Mouse (Mus musculus) midbrain, embryonic 11.5 days (tissue): ENCODE results near the gene Sort1. TPM values are rescaled to one million over a fixed set of nuclear protein-coding genes. Genes with fewer than 3 reads are reported as not detected.

Experiments
- ATAC-seq: fragments of 200-750 bp; cut with Nextera tagmentation; 2 replicates; pipeline ENCODE4 v1.8.0; 2017; ENCODE audit warnings: moderate TSS enrichment, moderate library complexity; ENCODE audit not compliant: low FRiP score
- DNase-seq: peaks from one replicate; pipeline ENCODE4 v3.0.0; 2015; ENCODE audit warnings: low spot score; ENCODE audit errors: missing footprints
- H3K27ac ChIP-seq: fragments of 300-500 bp; sonication (generic); 2 replicates; pipeline ENCODE4 v1.5.1; 2014; ENCODE audit warnings: low read depth, low read length
- H3K27me3 ChIP-seq: fragments of 300-500 bp; sonication (generic); 2 replicates; pipeline ENCODE4 v1.6.1; 2014; ENCODE audit warnings: mild to moderate bottlenecking, low read length, moderate library complexity, mixed read lengths; ENCODE audit not compliant: control insufficient read depth, insufficient read depth
- H3K36me3 ChIP-seq: fragments of 300-500 bp; sonication (generic); 2 replicates; pipeline ENCODE4 v1.6.1; 2014; ENCODE audit warnings: mild to moderate bottlenecking, low read length, moderate library complexity, mixed read lengths; ENCODE audit not compliant: control insufficient read depth, insufficient read depth
- H3K4me1 ChIP-seq: fragments of 300-500 bp; sonication (generic); 2 replicates; pipeline ENCODE4 v1.6.1; 2014; ENCODE audit warnings: low read length; ENCODE audit not compliant: control insufficient read depth, insufficient read depth
- H3K4me2 ChIP-seq: fragments of 300-500 bp; sonication (generic); 2 replicates; pipeline ENCODE4 v1.6.1; 2014; ENCODE audit warnings: mild to moderate bottlenecking, moderate library complexity
- H3K4me3 ChIP-seq: fragments of 300-500 bp; sonication (generic); 2 replicates; pipeline ENCODE4 v1.5.1; 2014; ENCODE audit warnings: low read depth, low read length
- H3K9ac ChIP-seq: fragments of 300-500 bp; sonication (generic); 2 replicates; pipeline ENCODE4 v1.6.1; 2014; ENCODE audit warnings: low read length
- H3K9me3 ChIP-seq: fragments of 300-500 bp; sonication (generic); 2 replicates; pipeline ENCODE4 v1.6.1; 2016; ENCODE audit warnings: low read length; ENCODE audit not compliant: control insufficient read depth
- WGBS: fragments of 180-500 bp; shearing (Covaris S2); extraction: QIAGEN DNeasy Blood & Tissue Kit; methylation state at CpG from one replicate; pipeline ENCODE4 v1.1.7; 2014; 5-methylcytosine and 5-hydroxymethylcytosine counted together
- polyA plus RNA-seq: library from polyadenylated mRNA; unstranded; fragments of >200 nt; fragmentation: Nextera tagmentation; extraction: Ambion mirVana; gene quantifications from 2 replicates; pipeline ENCODE4 v1.2.1, GENCODE M21; 2014

The Sort1 gene
- polyA plus RNA-seq, 1 experiment from 2014 or later = 27.0 TPM

DNA sequence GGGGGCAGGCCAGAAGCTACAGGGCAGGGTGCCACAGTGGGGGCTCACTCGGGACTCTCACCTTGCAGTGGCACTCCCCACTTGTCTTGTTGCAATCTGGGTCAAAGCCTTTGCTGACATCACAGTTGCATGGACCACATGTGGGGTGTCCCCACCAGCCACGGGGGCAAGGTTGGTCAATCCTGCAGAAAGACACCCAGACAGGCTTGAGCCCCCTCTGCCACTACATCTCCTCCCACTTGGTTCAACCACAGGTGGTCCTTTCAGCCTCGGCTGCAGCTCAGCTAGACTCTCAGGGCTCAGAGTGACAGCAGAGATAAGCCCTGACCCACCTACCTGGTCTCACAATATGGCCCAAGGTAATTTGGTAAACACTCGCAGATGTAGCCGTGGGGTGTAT is 116.6 kb downstream of the Sort1 start:
- no peak overlapping the region for H3K4me3 ChIP-seq
- H3K27me3 ChIP-seq = no peaks in the 10 kb centered on the region
- H3K9ac ChIP-seq = no peak overlapping the region
- H3K4me2 ChIP-seq = no peak overlapping the region
- ATAC-seq = no peak
- H3K9me3 ChIP-seq = no peaks in the 10 kb centered on the region
- H3K27ac ChIP-seq = no peak overlapping the region
- WGBS = 81% methylated on average over 5 of the region's 5 CpGs
- no peak for DNase-seq
- H3K4me1 ChIP-seq = peaks cover 11% of the 10 kb centered on the region
- H3K36me3 ChIP-seq = peaks cover 62% of the 10 kb centered on the region

DNA sequence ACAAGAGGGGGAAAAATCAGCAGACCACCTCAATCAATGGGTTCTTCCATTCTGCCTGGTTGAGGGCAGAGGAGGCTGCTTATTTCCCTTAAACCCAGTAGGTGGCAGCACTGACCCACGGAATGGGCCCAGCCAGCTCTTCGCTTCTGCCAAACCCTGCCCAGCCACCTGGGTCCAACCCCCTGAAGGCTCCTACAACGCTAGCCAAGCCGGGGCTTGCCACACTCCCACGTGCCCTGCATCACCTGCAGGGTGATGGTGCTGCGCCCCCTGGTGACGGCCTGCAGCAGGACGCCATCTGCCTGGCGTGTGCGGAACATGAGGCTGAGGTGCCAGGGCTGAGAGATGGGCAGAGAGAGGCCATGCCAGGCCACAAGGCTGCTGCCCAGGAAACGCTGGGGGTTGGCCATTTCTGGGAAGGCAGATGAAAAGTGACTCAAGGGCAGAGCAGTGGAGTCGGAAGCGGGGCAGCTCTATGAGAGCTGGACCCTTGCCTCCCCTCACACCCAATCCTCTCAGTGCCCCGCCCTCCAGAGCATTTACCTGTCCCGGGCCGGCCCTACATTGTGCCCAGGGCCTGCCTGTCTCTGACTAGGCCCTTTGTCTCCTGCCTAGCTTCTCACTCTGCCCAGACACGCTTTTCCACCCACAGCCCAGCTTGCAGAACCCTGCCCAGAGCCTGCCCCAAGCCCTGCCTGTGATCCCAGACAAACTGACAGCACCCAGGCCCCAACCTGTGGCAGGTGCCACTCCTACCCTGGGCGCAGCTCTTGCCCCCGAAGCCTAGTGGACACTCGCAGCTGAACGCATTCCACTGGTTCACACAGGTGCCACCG is 118.0 kb downstream of the Sort1 start:
- H3K4me1 ChIP-seq = peaks cover 26% of the 10 kb centered on the region
- H3K27ac ChIP-seq = no peak overlapping the region
- peaks cover 54% of the 10 kb centered on the region for H3K36me3 ChIP-seq
- peak; percentile 77 for ATAC-seq
- DNase-seq = peak; percentile 95
- H3K4me2 ChIP-seq = no peak overlapping the region
- no peak overlapping the region for H3K9ac ChIP-seq
- no peak overlapping the region for H3K4me3 ChIP-seq
- no peaks in the 10 kb centered on the region for H3K9me3 ChIP-seq
- WGBS = 33% methylated on average over 22 of the region's 22 CpGs
- H3K27me3 ChIP-seq = no peaks in the 10 kb centered on the region

DNA sequence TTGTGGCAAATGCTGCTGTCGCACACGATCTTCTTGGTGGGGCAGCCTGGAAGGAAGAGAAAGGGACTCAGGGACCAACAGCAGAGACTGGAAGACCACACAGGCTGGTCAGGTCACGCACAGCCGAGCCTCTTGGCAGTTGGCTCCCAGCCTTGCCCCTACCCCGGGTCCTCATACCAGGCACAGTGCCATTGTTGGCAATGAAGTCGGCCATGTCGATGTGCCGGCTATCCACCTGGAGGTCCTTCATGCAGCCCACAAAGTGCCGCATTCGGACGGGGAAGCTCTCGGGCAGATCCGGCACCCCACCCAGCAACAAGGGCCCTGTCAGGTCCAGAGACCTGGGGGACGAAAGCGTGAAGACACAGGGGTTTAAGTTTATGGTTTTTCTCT is 118.6 kb downstream of the Sort1 start:
- WGBS = 86% methylated on average over 15 of the region's 15 CpGs
- no peaks in the 10 kb centered on the region for H3K9me3 ChIP-seq
- no peaks in the 10 kb centered on the region for H3K27me3 ChIP-seq
- no peak overlapping the region for H3K27ac ChIP-seq
- DNase-seq (no peak), ATAC-seq (no peak)
- H3K36me3 ChIP-seq = peaks cover 52% of the 10 kb centered on the region
- no peak overlapping the region for H3K9ac ChIP-seq
- H3K4me2 ChIP-seq = no peak overlapping the region
- H3K4me1 ChIP-seq = peaks cover 30% of the 10 kb centered on the region
- no peak overlapping the region for H3K4me3 ChIP-seq

DNA sequence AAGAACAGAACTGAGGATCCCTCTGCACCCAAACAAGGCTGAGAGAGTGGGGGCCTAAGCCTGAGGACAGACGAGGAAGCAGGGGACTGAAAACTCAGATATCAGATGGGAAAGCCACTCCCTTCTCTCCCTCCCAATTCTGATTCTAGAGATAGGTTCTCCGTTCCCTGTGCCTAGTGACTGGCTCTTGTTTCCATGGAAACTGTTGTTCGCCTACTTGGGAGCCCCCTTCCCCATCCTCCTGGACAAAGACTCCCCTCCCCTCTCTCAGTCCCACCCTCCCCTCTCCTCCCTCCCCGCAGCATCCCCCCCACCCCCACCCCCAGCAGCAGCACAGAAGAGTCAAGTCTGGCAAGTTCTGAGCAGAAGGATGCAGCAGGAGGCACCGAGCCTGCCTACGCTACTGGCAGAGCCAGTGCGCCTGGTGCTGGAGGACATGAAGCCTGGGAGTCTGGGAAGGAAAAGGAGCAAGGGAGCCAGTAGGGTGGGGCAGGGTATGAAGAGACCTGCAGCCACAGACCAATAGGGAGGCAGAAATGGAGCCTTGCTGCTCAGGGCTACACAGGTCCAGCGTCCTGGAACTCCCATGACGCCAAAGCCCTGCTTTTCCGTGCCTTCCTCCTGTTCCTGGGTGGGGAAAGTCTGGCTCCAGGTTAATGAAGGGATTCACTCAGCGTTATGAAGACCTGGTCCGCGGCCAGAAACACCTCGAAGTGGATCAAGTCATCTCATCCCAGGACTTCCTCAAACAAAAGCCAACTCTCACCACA is 121.8 kb downstream of the Sort1 start:
- H3K9me3 ChIP-seq = no peaks in the 10 kb centered on the region
- H3K4me3 ChIP-seq = no peak overlapping the region
- peaks cover 39% of the 10 kb centered on the region for H3K36me3 ChIP-seq
- ATAC-seq = peak; percentile 56
- H3K27ac ChIP-seq = peak overlapping the region; percentile 85
- no peaks in the 10 kb centered on the region for H3K27me3 ChIP-seq
- peaks cover 51% of the 10 kb centered on the region for H3K4me1 ChIP-seq
- H3K9ac ChIP-seq = peak overlapping the region; percentile 37
- peak overlapping the region; percentile 33 for H3K4me2 ChIP-seq
- 26% methylated on average over 14 of the region's 14 CpGs for WGBS
- peak; percentile 94 for DNase-seq

DNA sequence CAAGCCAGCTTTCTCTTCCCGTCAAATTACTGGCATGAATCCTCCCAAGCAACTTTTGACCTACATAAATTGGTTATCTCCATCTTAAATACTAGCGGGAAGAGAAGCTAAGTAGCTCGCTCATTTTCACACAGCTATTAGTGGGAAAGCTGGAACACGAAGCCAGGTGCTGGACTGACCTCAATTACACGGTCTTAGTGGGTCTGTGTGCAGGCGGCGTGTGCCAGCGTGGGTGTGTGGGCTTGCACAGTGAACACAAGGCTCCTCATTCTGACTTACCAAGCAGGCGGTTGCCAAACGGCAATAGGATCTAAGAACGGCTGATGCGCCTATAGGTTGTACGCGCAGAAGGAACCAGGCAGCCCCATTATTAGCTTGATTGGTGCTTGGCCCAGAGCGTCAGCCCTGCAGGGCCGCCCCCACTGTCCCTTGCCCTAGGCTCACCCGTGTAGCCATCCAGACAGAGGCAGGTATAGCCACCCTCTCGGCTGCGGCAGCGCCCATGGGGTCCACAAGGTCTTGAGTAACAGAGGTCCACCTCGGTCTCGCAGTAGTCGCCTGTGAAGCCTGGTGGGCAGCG is 122.5 kb downstream of the Sort1 start:
- Histone ChIP-seq H3K9me3 (no peaks in the 10 kb centered on the region), H3K27ac (peak overlapping the region; percentile 85), H3K4me2 (no peak overlapping the region; the same call in 1 of the 2 replicates), H3K36me3 (peaks cover 32% of the 10 kb centered on the region), H3K4me1 (peaks cover 53% of the 10 kb centered on the region), H3K9ac (peak overlapping the region; percentile 28), H3K4me3 (no peak overlapping the region), H3K27me3 (no peaks in the 10 kb centered on the region)
- ATAC-seq = no peak
- DNase-seq = peak; percentile 91
- 80% methylated on average over 24 of the region's 24 CpGs for WGBS

DNA sequence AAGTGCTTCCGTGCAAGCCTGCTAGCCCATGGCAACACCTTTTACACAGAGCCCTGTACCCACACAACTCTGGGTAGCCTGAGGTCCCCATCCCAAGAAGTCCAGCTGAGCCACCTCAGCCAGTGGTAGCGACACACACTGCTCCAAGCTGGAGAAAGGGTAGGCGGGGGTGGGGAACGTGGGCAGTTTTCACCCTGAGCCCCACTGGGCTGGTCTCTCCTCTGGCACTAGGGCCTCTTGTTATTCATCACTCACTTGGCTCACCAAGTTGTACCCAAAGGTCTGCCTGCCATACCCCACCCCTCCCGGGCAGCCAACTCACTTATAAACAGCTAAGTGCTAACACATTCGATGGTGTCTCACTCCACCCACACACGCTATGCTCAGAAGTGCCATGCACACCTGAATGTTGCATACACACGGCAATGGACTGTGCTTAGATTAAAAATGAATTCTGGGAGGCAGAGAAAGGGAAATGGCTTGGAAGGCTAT is 124.7 kb downstream of the Sort1 start:
- H3K4me2 ChIP-seq = no peak overlapping the region
- H3K9me3 ChIP-seq = peaks cover 11% of the 10 kb centered on the region
- no peak overlapping the region for H3K27ac ChIP-seq
- no peaks in the 10 kb centered on the region for H3K27me3 ChIP-seq
- WGBS = 84% methylated on average over 8 of the region's 8 CpGs
- peaks cover 37% of the 10 kb centered on the region for H3K36me3 ChIP-seq
- no peak overlapping the region for H3K4me3 ChIP-seq
- H3K9ac ChIP-seq = 0 out of 2 replicates have a peak overlapping the region, but pooled peaks have one; percentile 16
- peaks cover 68% of the 10 kb centered on the region for H3K4me1 ChIP-seq
- DNase-seq (no peak), ATAC-seq (no peak)

DNA sequence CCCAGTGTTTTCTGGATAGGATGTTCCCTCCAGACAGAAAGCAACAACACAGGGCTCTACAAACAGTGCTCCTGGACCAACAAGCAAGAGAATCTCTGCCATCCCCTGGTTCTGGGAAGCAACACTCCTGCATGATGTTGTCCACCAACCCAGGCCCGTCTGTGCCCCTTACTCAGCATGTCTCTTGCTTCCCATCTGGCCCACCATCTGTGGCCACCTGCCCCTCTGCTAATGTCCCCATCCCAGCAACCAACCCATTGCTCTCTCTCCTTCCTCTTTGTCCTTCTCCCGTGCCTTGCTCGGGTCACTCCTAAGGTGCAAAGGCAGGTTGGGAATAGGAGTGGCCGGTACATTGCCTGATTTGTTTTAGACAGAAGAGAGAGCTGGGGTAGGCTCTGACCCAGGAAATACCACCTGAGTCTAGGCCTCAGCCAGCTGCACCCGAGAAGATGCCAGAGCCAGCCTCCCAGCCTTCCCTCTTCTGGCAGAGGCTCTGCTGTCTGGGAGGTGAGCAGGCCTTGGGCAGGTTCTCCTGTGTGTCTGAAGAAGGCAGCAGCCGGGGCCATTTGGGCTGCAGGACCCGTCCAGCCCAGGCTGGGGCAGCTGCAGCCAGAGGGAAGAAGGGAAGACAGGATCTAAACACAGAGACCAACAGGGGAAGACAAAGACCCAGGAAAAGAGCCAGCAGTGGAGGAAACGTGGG is 125.9 kb downstream of the Sort1 start:
- peaks cover 20% of the 10 kb centered on the region for H3K9me3 ChIP-seq
- peak; percentile 3 for ATAC-seq
- peaks cover 42% of the 10 kb centered on the region for H3K36me3 ChIP-seq
- H3K9ac ChIP-seq = peak overlapping the region; percentile 94
- H3K27me3 ChIP-seq = no peaks in the 10 kb centered on the region
- WGBS = 21% methylated on average over 8 of the region's 8 CpGs
- H3K4me1 ChIP-seq = peaks cover 63% of the 10 kb centered on the region
- DNase-seq = peak; percentile 95
- H3K4me2 ChIP-seq = peak overlapping the region; percentile 88
- H3K4me3 ChIP-seq = peak overlapping the region; percentile 42
- H3K27ac ChIP-seq = peak overlapping the region; percentile 98

DNA sequence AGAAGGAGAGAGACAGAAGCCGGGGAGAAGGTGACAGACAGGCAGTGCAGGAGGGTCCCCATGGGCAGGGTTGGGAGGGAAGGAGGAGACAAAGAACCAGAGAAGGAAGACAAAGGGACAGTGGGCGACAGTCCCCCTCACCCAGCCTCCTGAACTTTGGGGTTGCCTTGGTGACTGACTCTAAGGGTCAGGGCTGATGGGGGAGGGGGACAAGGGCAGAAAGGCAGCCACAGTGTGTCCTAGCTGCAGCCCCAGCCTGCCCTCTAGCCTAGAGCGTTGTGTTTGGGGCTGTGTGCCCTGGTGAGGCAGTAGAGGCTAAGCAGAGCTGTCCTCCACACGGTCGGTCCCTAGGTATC is 126.5 kb downstream of the Sort1 start:
- ATAC-seq (peak; percentile 64), DNase-seq (peak; percentile 96)
- H3K27me3 ChIP-seq = no peaks in the 10 kb centered on the region
- peaks cover 40% of the 10 kb centered on the region for H3K36me3 ChIP-seq
- peak overlapping the region; percentile 42 for H3K4me3 ChIP-seq
- peaks cover 61% of the 10 kb centered on the region for H3K4me1 ChIP-seq
- peak overlapping the region; percentile 94 for H3K9ac ChIP-seq
- peak overlapping the region; percentile 98 for H3K27ac ChIP-seq
- H3K4me2 ChIP-seq = peak overlapping the region; percentile 88
- WGBS = 2% methylated on average over 5 of the region's 5 CpGs
- H3K9me3 ChIP-seq = peaks cover 20% of the 10 kb centered on the region
